Mouse (Mus musculus): ENCODE data around the gene Slc9a3r2. TPM values are rescaled to one million over a fixed set of nuclear protein-coding genes. Genes with fewer than 3 reads are reported as not detected.
"Not testable (repeated sequence)": the region's sequence is repeated elsewhere in the genome, so short reads cannot be mapped to it uniquely, and the experiment has no call there.

Slc9a3r2 gene
- total RNA-seq, 4 experiments from 2014 or later: 45.9 to 78.6 (median 73.7) TPM

GRCm38 (mm10) chr17:24667011-24667410 is 16.9 kb upstream of the Slc9a3r2 start:
- DNase-seq: not testable (repeated sequence)

- DNase-seq: no peak
Observed at GRCm38 (mm10) chr17:24658017-24658758, 8.1 kb upstream of the Slc9a3r2 start, which contains the start of gene Npw. Gene Npw, minus strand, starts transcription at chr17:24658457.

GRCm38 (mm10) chr17:24654969-24655368 is 4.8 kb upstream of the Slc9a3r2 start:
- no peak for DNase-seq

DNA sequence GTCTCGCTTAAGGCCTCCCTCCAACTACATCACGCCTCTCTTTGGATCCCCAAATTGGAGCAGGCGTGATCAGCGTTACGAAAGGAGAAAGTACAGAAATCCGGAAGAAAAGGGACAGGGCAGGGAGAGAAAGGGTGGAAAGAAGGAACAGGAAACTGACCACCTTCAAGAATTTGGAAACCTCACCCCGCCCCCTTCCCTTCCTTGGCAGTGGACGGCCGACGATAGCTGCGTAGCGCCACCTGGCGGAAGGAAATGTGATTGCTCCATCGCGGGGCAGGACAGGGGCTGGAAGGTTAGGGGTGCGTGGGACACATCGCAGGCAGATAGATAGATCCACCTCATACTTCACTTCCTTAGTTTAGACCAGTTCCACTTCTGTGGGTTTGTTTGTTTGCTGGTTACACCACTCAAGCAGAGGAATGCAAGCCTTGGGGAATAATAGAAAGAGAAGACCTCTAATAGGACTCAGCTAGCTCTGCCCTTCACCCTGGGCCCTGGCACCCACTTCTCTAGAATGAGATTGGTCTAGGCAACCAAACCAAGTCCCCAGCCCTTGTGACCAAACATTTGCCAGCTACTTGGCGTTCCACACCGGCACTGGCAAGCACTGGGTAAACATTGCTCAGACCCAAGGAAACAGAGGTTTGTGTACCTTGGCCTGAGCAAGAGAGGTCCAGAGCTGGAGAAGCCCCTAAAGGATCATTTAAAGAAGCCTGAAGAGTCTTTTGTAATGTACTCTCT is 4.0 kb upstream of the Slc9a3r2 start:
- DNase-seq: no peak

- no peak for DNase-seq
Observed at GRCm38 (mm10) chr17:24651835-24652234, 1.7 kb upstream of the Slc9a3r2 start.

GRCm38 (mm10) chr17:24650766-24651165 is 639 bp upstream of the Slc9a3r2 start:
- no peak for DNase-seq

- DNase-seq: no peak
Observed at GRCm38 (mm10) chr17:24649581-24650069, 502 bp downstream of the Slc9a3r2 start.

- DNase-seq: no peak
Observed at GRCm38 (mm10) chr17:24648731-24649377, 1.3 kb downstream of the Slc9a3r2 start.

DNA sequence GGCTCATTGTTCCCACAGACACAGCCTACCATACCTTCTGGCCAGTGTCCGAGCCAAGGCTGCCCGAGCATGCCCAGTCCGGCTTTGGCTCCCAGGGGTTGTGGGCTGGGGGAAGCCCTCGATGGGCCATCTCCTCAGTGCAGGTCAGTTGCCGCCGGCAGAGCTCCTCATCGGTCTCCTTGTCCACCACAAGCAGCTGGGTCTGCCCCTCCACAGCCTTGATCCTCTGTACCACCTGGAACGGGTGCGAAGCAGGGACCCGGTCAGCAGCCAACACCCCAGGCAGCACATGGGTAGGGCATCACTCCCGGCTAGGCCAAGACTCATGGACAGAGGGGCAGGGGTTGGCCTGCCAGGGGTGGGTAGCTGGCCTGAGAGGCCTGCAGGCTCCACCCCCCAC is 2.6 kb downstream of the Slc9a3r2 start:
- DNase-seq: no peak

- no peak for DNase-seq
Observed at GRCm38 (mm10) chr17:24646381-24646780, 3.7 kb downstream of the Slc9a3r2 start.

- DNase-seq: no peak
Observed at GRCm38 (mm10) chr17:24645916-24646315, 4.2 kb downstream of the Slc9a3r2 start.

- DNase-seq: no peak
Observed at GRCm38 (mm10) chr17:24644875-24645721, 5.0 kb downstream of the Slc9a3r2 start.

DNA sequence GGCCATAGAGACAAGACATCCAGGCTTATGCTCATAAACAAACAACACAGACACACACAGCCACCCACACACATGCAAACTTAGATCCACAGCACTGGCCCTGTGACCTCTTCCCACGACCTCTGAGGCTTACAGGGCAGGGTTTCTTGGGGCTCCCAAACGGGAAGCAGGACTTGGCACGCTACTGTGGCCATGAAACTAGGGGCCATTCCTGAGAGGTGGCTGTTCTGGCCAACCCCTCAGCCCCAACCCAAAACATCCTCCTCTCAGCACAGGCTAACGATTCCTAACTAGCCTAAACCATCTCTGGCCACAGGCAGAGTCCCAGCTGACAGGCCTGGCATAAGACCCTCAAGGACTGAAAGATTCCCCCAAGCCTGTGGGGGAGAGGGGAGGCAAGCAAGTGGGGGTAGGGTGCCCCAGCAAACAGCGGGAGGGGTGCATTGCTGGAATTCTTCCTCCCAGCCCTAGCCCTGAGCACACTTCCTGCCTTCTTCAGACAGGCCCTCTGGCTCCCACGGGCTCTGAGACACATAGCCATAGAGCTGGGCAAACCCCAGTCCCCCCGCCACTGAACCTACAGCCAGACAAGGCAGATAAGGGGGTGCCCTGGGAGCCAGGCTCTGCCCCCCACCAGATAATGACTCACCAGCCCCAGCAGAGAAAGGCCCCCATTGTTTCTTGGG is 6.0 kb downstream of the Slc9a3r2 start:
- DNase-seq: no peak

- DNase-seq: no peak
Observed at GRCm38 (mm10) chr17:24642791-24643343, 7.3 kb downstream of the Slc9a3r2 start.

- DNase-seq: no peak
Observed at GRCm38 (mm10) chr17:24641944-24642343, 8.2 kb downstream of the Slc9a3r2 start.

DNA sequence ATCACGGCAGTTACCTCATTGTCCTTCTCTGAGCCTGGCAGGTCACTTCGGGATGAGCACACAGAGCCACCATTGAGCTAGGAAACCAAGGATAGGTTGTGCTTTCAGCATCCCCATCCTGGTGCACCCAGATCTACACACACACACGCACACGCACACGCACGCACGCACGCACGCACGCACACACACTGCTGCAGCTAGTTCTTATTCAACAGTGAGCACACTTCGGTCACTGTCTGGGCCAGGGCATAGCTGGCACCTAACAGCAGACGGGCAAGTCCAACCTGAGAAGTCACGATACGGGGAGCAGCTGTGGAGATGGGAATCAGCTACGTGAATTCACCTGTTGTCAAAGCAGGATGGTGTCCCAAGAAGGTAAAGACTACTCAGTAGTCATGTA is 9.5 kb downstream of the Slc9a3r2 start:
- no peak for DNase-seq

DNA sequence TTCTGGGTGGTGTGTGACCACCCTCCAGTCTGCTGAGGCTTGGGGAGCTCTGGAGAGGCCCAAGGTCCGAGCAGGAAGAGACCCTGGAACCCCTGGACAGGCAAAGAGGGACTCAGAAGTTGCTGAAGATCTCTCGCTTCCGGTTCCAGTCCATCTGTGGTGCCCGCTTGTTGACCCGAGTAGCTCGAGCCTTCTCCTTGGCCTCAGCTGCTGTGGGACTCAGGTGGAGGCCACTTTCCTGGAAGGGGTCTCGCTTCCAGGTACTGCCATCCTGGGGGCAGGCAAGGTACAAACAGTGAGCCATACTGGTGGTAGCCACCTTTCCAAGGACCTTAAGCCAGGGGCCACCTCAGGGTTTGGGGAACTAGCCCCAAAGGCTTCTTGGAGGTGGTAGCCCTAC is 10.0 kb downstream of the Slc9a3r2 start:
- DNase-seq: no peak

DNA sequence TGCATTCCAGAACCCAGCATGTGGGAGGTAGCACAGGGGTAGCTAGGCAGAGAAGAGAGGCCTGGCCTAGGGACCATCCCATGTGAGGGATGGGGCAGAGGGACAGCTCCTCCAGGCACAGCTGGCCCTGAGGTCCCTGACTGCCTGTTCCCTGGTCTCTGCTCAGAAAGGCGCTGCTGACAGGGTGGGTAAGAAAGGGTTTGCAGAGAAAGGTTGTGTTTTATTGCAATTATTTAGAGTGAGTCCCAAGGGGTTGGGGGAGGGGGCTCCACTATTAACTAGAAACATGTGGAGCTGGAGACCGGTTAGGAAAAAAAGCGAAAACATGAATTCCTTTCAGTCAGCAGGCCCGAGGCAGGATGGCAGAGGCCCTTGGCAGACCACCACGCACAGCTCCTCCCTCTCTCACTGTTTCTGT is 10.5 kb downstream of the Slc9a3r2 start:
- DNase-seq: no peak

DNA sequence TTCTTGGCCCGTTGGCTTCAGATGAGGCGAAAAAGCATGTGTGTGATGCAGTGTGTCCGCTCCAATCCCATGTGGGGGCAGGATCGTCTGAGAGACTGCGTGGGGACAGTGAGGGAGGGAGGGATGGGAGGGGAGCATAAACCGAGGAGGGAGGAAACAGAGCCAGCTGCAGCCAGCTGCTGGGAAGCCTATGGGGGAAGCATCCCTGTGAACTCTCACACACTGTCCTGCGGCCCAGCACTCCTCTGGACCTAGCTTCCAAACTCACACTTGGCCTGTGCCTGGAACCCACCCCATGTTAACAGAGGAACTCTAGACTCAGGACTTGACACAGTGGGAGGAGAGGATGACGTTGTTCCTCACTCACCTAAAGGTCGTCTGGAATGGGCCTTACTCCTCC is 11.3 kb downstream of the Slc9a3r2 start:
- DNase-seq: no peak

GRCm38 (mm10) chr17:24638214-24638613 is 11.9 kb downstream of the Slc9a3r2 start:
- DNase-seq: no peak

DNA sequence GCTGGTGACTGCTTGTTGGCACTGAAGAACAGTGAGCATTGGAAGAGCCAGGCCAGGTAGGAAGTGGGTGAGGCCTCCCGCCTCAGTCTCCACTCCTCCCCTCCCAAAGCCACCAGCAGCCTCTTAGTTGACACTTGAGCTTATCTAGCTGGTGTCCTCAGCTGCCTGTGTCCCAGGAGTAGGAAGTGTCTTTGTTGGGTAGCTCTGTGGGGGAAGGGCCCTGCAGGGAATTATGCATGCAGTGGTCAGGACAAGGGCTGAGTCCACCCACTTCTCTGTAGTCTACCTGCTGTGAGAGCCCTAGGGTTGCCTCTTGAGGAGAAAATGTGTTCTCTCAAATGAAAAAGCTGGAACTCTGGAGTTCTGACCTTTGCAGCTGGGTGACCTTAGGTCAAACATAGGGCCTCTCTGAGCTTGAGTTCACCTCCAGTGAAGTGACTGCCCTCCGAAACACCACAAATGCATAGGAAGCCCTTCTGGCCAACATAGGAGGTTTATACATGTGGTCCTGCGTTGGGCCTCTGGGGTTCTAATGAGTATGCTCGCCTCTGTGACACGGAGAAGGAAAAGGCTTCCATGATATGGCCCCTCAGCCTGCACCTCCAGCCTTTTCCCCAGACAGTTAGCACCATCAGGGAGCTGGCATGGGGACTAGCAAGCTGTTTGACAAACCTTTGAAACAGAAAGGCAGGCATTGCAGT is 13.2 kb downstream of the Slc9a3r2 start:
- DNase-seq: no peak

Measured in adrenal gland, adult 8-10 months (tissue).